Mouse (Mus musculus): ENCODE data around the gene Hprt.

GRCm38 (mm10) chrX:52956942-52957341 is 31.0 kb upstream of the Hprt start:
- TF ChIP-seq CTCF (IDR thresholded peaks at IDR 0.05; ENCODE audit: borderline replicate concordance, insufficient read depth, low read length), result no peak
- TF ChIP-seq POLR2A (IDR thresholded peaks at IDR 0.05; ENCODE audit: low read depth, low read length), result no peak

All from embryonic fibroblast, embryonic 13.5 days (primary cell).